Mouse (Mus musculus): ENCODE results near the gene Thap12.

Gene Thap12

GRCm38 (mm10) chr7:98756556-98756955 is 53.7 kb downstream of the Thap12 start:
- no peak for DNase-seq (ENCODE audit: extremely low spot score)

GRCm38 (mm10) chr7:98760126-98760525 is 57.2 kb downstream of the Thap12 start:
- DNase-seq (ENCODE audit: extremely low spot score) = no peak

GRCm38 (mm10) chr7:98763911-98764310 is 61.0 kb downstream of the Thap12 start:
- no peak for DNase-seq (ENCODE audit: extremely low spot score)

GRCm38 (mm10) chr7:98767261-98767660 is 64.4 kb downstream of the Thap12 start:
- no peak for DNase-seq (ENCODE audit: extremely low spot score)
